In genomic region chr10:122911668-122912067, GRCm38 (mm10) we compare ENCODE assay signal across 8 mouse cellular contexts.
DNase-seq lines count a peak whose midpoint lies in the region; ATAC-seq lines count a peak whose summit lies in the region.

No protein-coding gene starts in this region.

- intact Hi-C loops in heart, postnatal 36 days (cut with DNase I), result loop anchor here (2.0 kb wide), 1 partner anchor 73 kb away; no protein-coding TSS in a partner anchor

- peaks cover 11% of the 10 kb centered on the region for H3K4me1 ChIP-seq in heart, embryonic 16.5 days (ENCODE audit: control insufficient read depth, insufficient read depth, low read length)
- H3K4me1 ChIP-seq in forebrain, embryonic 14.5 days (ENCODE audit: control insufficient read depth, insufficient read depth, low read length), result peaks cover 15% of the 10 kb centered on the region; the same call in 1 of the 2 replicates
- peaks cover 48% of the 10 kb centered on the region for H3K4me1 ChIP-seq in limb, embryonic 11.5 days (ENCODE audit: control insufficient read depth, insufficient read depth, low read length)

- no peak overlapping the region for H3K9ac ChIP-seq in heart, embryonic 16.5 days (ENCODE audit: low read length)
- H3K9ac ChIP-seq in forebrain, embryonic 14.5 days (ENCODE audit: low read length), result peak overlapping the region; percentile 25; the same call in 1 of the 2 replicates
- H3K9ac ChIP-seq in limb, embryonic 11.5 days (ENCODE audit: low read length), result peak overlapping the region; percentile 5; the same call in 1 of the 2 replicates

- ATAC-seq in heart, embryonic 16.5 days (replicated peaks; ENCODE audit: extremely low read depth, insufficient read depth, low FRiP score), result no peak
- peak; percentile 11; the same call in 1 of the 2 replicates for ATAC-seq in forebrain, embryonic 14.5 days
- ATAC-seq in limb, embryonic 11.5 days (ENCODE audit: insufficient number of reproducible peaks, low FRiP score, low TSS enrichment, low read depth), result no peak; the same call in 1 of the 2 replicates

- no peak overlapping the region for H3K4me3 ChIP-seq in heart, embryonic 16.5 days (ENCODE audit: low read length)
- H3K4me3 ChIP-seq in forebrain, embryonic 14.5 days (ENCODE audit: low read depth, low read length), result no peak overlapping the region
- H3K4me3 ChIP-seq in limb, embryonic 11.5 days (ENCODE audit: low read depth, low read length), result no peak overlapping the region

- H3K4me2 ChIP-seq in heart, embryonic 16.5 days (ENCODE audit: low read depth, low read length), result peak overlapping the region; percentile 25
- H3K4me2 ChIP-seq in forebrain, embryonic 14.5 days (ENCODE audit: low read length), result no peak overlapping the region
- peak overlapping the region; percentile 43 for H3K4me2 ChIP-seq in limb, embryonic 11.5 days (ENCODE audit: low read depth, severe bottlenecking)

- no peaks in the 10 kb centered on the region for H3K27me3 ChIP-seq in heart, embryonic 16.5 days (ENCODE audit: control insufficient read depth, insufficient read depth, low read length)
- H3K27me3 ChIP-seq in forebrain, embryonic 14.5 days (replicated peaks; ENCODE audit: control insufficient read depth, insufficient read depth, low read length), result no peaks in the 10 kb centered on the region
- H3K27me3 ChIP-seq in limb, embryonic 11.5 days (ENCODE audit: control insufficient read depth, insufficient read depth, low read length), result no peaks in the 10 kb centered on the region

- no peak for DNase-seq in heart, postnatal 36 days
- DNase-seq in brain, adult 2 months (ENCODE audit: low read depth, low spot score), result peak; percentile 15
- DNase-seq in forebrain, embryonic 14.5 days (ENCODE audit: low spot score), result no peak
- peak; percentile 65 for DNase-seq in limb, embryonic 11.5 days (ENCODE audit: low spot score)
- no peak for DNase-seq in thymus, postnatal 14 days
- DNase-seq in frontal cortex, adult 2 months (ENCODE audit: extremely low spot score in 1 of 2, low spot score in 1 of 2), result no peak
- no peak for DNase-seq in thymus, postnatal 36 days

- 74% methylated on average over 8 of the region's 8 CpGs for whole genome bisulfite sequencing in heart, embryonic 16.5 days
- 74% methylated on average over 8 of the region's 8 CpGs for WGBS in forebrain, embryonic 14.5 days
- WGBS in limb, embryonic 11.5 days, result 6% methylated on average over 8 of the region's 8 CpGs

- peak overlapping the region; percentile 67 for H3K27ac ChIP-seq in heart, embryonic 16.5 days (ENCODE audit: low read length)
- H3K27ac ChIP-seq in forebrain, embryonic 14.5 days (ENCODE audit: low read depth, low read length), result peak overlapping the region; percentile 56
- peak overlapping the region; percentile 100 for H3K27ac ChIP-seq in limb, embryonic 11.5 days (replicated peaks; ENCODE audit: low read depth, low read length)

- H3K36me3 ChIP-seq in heart, embryonic 16.5 days (ENCODE audit: control insufficient read depth, insufficient read depth), result no peaks in the 10 kb centered on the region
- H3K36me3 ChIP-seq in forebrain, embryonic 14.5 days (ENCODE audit: control insufficient read depth, insufficient read depth, low read length), result no peaks in the 10 kb centered on the region
- H3K36me3 ChIP-seq in limb, embryonic 11.5 days (ENCODE audit: control insufficient read depth, insufficient read depth, low read length), result no peaks in the 10 kb centered on the region

- H3K9me3 ChIP-seq in heart, embryonic 16.5 days (replicated peaks; ENCODE audit: control insufficient read depth, low read length), result no peaks in the 10 kb centered on the region
- no peaks in the 10 kb centered on the region for H3K9me3 ChIP-seq in forebrain, embryonic 14.5 days (replicated peaks; ENCODE audit: control insufficient read depth, low read length)
- no peaks in the 10 kb centered on the region for H3K9me3 ChIP-seq in limb, embryonic 11.5 days (ENCODE audit: control insufficient read depth, low read length)

Comparison
In these comparisons a context has a peak if more than half of its experiments do, and no peak if none do; other contexts are left out.
1. DNase-seq: peak in brain, adult 2 months (single experiment) and limb, embryonic 11.5 days (single experiment); none in heart, postnatal 36 days (0 of 2), forebrain, embryonic 14.5 days (single experiment), thymus, postnatal 14 days (single experiment), frontal cortex, adult 2 months (0 of 2) and thymus, postnatal 36 days (0 of 2).
2. Peak in every context shown above with its lines, with median percentiles within 50 percentile points of each other: H3K27ac ChIP-seq.